Mouse (Mus musculus): ENCODE results near the gene Ccdc69. TPM values are rescaled to one million over a fixed set of nuclear protein-coding genes. Genes with fewer than 3 reads are reported as not detected.
A peak's percentile ranks its signal among the peaks of the same experiment; 100 is the strongest.

Gene Ccdc69
- polyA plus RNA-seq, 1 experiment from 2014 or later: 0.32 TPM

DNA sequence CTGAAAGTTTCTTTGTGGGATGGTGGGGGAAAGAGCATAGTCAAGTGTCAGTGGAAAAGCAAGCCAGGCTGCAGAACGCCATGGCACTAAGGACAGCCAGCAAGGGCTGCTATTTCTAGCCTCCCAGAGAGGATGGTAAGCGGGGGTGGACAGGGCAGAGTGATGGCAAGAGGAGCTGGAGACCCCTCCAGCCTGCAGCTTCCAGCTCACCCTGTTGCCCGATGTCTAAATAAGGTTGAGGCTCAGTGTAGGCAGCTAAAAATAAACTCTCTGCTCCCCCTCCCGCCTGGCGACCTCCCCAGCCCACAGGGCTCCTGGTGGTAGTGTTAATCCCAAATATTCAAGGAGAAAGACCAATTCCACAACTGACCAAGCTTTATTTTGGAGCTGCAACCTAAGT, 7.5 kb upstream of the Ccdc69 start:
- H3K4me1 ChIP-seq (ENCODE audit: control insufficient read depth, insufficient read depth, low read length): no peaks in the 10 kb centered on the region
- H3K27me3 ChIP-seq (ENCODE audit: control insufficient read depth, insufficient read depth, low read length): no peaks in the 10 kb centered on the region
- ATAC-seq (ENCODE audit: insufficient read depth, low FRiP score, low TSS enrichment) (no peak), DNase-seq (ENCODE audit: low spot score) (no peak)
- no peak overlapping the region for H3K4me2 ChIP-seq (ENCODE audit: low read depth)
- H3K27ac ChIP-seq (ENCODE audit: low read depth, low read length): no peak overlapping the region
- H3K36me3 ChIP-seq (ENCODE audit: control insufficient read depth, insufficient read depth, low read length): no peaks in the 10 kb centered on the region
- H3K9me3 ChIP-seq (ENCODE audit: control insufficient read depth, low read length): no peaks in the 10 kb centered on the region
- H3K9ac ChIP-seq (ENCODE audit: low read length): no peak overlapping the region
- H3K4me3 ChIP-seq (ENCODE audit: low read depth, low read length): no peak overlapping the region
- WGBS: 76% methylated on average over 5 of the region's 5 CpGs

GRCm38 (mm10) chr11:55084629-55085028, 6.7 kb upstream of the Ccdc69 start:
- H3K4me3 ChIP-seq (ENCODE audit: low read depth, low read length): no peak overlapping the region
- ATAC-seq (ENCODE audit: insufficient read depth, low FRiP score, low TSS enrichment) (no peak), DNase-seq (ENCODE audit: low spot score) (no peak)
- no peaks in the 10 kb centered on the region for H3K27me3 ChIP-seq (ENCODE audit: control insufficient read depth, insufficient read depth, low read length)
- H3K27ac ChIP-seq (ENCODE audit: low read depth, low read length): no peak overlapping the region
- H3K36me3 ChIP-seq (ENCODE audit: control insufficient read depth, insufficient read depth, low read length): no peaks in the 10 kb centered on the region
- 75% methylated on average over 4 of the region's 4 CpGs for WGBS
- no peak overlapping the region for H3K9ac ChIP-seq (ENCODE audit: low read length)
- no peaks in the 10 kb centered on the region for H3K9me3 ChIP-seq (ENCODE audit: control insufficient read depth, low read length)
- H3K4me2 ChIP-seq (ENCODE audit: low read depth): no peak overlapping the region
- H3K4me1 ChIP-seq (ENCODE audit: control insufficient read depth, insufficient read depth, low read length): no peaks in the 10 kb centered on the region

DNA sequence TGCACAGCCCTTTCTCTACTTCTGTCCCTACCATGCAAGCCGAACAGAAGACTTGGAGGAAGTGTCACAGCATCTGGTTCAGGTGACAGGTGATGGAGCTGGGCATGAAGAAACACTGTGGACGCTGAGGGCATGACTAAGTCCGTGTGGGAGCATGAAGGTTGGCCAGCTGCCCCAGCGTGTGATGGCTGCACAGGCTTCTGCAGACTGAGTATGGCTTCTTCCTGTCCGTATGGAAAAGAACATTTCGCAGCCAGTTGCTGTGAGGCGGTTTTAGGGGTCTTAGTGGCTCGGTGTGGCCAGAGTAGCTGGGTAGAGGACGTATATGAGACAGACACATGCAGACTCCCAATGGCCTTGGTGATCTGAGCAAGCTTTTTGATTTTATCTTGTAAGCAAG, 3.3 kb upstream of the Ccdc69 start:
- H3K36me3 ChIP-seq (ENCODE audit: control insufficient read depth, insufficient read depth, low read length): no peaks in the 10 kb centered on the region
- no peak for ATAC-seq (ENCODE audit: insufficient read depth, low FRiP score, low TSS enrichment)
- no peak overlapping the region for H3K4me2 ChIP-seq (ENCODE audit: low read depth)
- 0 out of 2 replicates have a peak, but pooled peaks cover 4% of the 10 kb centered on the region for H3K27me3 ChIP-seq (ENCODE audit: control insufficient read depth, insufficient read depth, low read length)
- no peak overlapping the region for H3K27ac ChIP-seq (ENCODE audit: low read depth, low read length)
- H3K4me3 ChIP-seq (ENCODE audit: low read depth, low read length): no peak overlapping the region
- WGBS: 93% methylated on average over 9 of the region's 9 CpGs
- no peak overlapping the region for H3K9ac ChIP-seq (ENCODE audit: low read length)
- H3K4me1 ChIP-seq (ENCODE audit: control insufficient read depth, insufficient read depth, low read length): peaks cover 11% of the 10 kb centered on the region
- H3K9me3 ChIP-seq (ENCODE audit: control insufficient read depth, low read length): no peaks in the 10 kb centered on the region
- no peak for DNase-seq (ENCODE audit: low spot score)

DNA sequence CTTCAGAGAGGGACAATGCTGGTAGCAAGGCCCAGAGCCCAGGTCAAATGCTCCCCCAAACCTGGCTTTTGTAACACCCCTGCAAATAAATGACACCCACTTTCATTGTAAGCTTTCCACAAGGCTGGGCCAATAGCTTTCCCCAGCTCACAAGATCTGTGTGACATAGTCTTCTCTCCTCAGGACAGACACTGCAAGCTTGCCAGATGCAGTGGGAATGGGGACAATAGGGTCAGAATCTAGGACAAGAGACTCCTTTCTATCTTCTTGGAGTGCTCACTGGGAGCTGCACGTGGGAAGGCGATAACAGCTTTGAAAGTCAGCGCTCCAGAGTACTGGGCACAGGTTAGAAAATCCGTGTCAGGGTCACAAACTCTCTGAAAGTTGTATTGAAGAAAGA, 1.2 kb upstream of the Ccdc69 start:
- Histone ChIP-seq H3K27ac (ENCODE audit: low read depth, low read length) (no peak overlapping the region), H3K4me3 (ENCODE audit: low read depth, low read length) (no peak overlapping the region), H3K27me3 (ENCODE audit: control insufficient read depth, insufficient read depth, low read length) (0 out of 2 replicates have a peak, but pooled peaks cover 4% of the 10 kb centered on the region), H3K36me3 (ENCODE audit: control insufficient read depth, insufficient read depth, low read length) (no peaks in the 10 kb centered on the region), H3K9me3 (ENCODE audit: control insufficient read depth, low read length) (no peaks in the 10 kb centered on the region), H3K4me2 (ENCODE audit: low read depth) (no peak overlapping the region), H3K4me1 (ENCODE audit: control insufficient read depth, insufficient read depth, low read length) (peaks cover 11% of the 10 kb centered on the region), H3K9ac (ENCODE audit: low read length) (no peak overlapping the region)
- 72% methylated on average over 4 of the region's 4 CpGs for WGBS
- DNase-seq (ENCODE audit: low spot score) (no peak), ATAC-seq (ENCODE audit: insufficient read depth, low FRiP score, low TSS enrichment) (no peak)

DNA sequence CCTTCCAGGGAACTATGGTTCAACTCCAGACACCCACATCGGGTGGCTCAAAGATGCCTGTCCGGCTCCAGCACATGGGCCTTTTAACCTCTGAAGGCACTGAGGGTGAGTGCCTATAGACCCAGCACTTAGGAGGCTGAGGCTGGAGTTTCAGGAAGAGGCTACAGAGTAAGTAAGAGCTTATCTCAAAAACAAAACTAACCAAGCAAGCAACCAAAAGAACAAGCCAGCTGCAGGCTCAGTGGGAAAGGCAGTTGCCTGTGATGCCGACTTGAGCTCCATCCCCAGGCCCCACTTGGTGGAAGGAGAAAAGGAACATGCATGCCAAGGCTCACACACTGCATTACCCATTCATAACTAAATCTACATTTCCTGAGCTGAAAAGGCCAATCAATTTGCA, 571 bp upstream of the Ccdc69 start:
- Histone ChIP-seq H3K27ac (ENCODE audit: low read depth, low read length) (no peak overlapping the region), H3K9ac (ENCODE audit: low read length) (no peak overlapping the region), H3K4me2 (ENCODE audit: low read depth) (0 out of 2 replicates have a peak overlapping the region, but pooled peaks have one; percentile 94), H3K36me3 (ENCODE audit: control insufficient read depth, insufficient read depth, low read length) (no peaks in the 10 kb centered on the region), H3K9me3 (ENCODE audit: control insufficient read depth, low read length) (no peaks in the 10 kb centered on the region), H3K27me3 (ENCODE audit: control insufficient read depth, insufficient read depth, low read length) (0 out of 2 replicates have a peak, but pooled peaks cover 4% of the 10 kb centered on the region), H3K4me3 (ENCODE audit: low read depth, low read length) (no peak overlapping the region), H3K4me1 (ENCODE audit: control insufficient read depth, insufficient read depth, low read length) (peaks cover 11% of the 10 kb centered on the region)
- no peak for DNase-seq (ENCODE audit: low spot score)
- no peak for ATAC-seq (ENCODE audit: insufficient read depth, low FRiP score, low TSS enrichment)
- 66% methylated on average over 3 of the region's 3 CpGs for WGBS

DNA sequence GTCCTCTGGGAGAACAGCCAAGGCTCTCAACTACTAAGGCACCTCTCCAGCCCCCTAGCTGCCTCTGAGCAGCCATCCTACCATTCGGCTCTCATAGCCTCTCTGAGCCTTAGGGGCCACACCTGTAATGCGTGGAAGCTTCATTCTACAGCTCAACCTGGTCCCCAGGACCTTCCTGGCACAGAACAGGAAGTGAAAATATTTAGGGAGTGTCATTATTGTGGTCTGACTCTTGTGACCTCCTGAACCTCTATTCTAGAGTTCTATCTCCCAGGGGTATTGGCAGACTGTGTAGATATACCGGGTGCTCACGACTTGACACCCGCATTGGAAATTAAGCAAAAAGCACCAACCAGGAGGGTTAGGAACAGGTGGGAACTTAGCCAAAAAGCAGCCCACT, 1.7 kb downstream of the Ccdc69 start:
- WGBS: 86% methylated on average over 5 of the region's 5 CpGs

DNA sequence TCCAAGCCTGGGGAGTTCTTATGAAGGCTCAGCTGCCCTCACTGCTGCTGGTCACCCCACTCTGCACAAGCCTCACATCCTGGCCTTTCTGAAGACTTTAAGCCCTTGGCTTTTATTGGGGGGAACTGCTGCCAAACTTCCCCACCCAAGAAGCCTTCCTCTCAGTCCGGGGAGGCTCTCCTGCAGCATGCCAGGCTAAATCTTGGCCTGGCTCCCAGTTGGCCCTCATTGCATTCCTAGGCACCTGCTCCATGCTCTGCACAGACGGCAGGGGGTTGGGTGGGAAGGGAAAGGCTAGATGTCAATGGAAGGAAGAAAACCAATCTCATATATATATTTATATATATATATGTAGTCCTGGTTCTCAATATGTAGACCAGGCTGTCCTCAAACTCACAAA, 2.3 kb downstream of the Ccdc69 start:
- DNase-seq (ENCODE audit: low spot score) (no peak), ATAC-seq (ENCODE audit: insufficient read depth, low FRiP score, low TSS enrichment) (no peak)
- WGBS: 85% methylated on average over 2 of the region's 2 CpGs
- Histone ChIP-seq H3K4me1 (ENCODE audit: control insufficient read depth, insufficient read depth, low read length) (peaks cover 11% of the 10 kb centered on the region), H3K9ac (ENCODE audit: low read length) (no peak overlapping the region), H3K27me3 (ENCODE audit: control insufficient read depth, insufficient read depth, low read length) (0 out of 2 replicates have a peak, but pooled peaks cover 4% of the 10 kb centered on the region), H3K36me3 (ENCODE audit: control insufficient read depth, insufficient read depth, low read length) (no peaks in the 10 kb centered on the region), H3K4me2 (ENCODE audit: low read depth) (no peak overlapping the region), H3K9me3 (ENCODE audit: control insufficient read depth, low read length) (no peaks in the 10 kb centered on the region), H3K27ac (ENCODE audit: low read depth, low read length) (no peak overlapping the region), H3K4me3 (ENCODE audit: low read depth, low read length) (no peak overlapping the region)

More for the DNA sequence above, 1.7 kb downstream of the Ccdc69 start:
- no peak overlapping the region for H3K9ac ChIP-seq (ENCODE audit: low read length)
- H3K27me3 ChIP-seq (ENCODE audit: control insufficient read depth, insufficient read depth, low read length): 0 out of 2 replicates have a peak, but pooled peaks cover 4% of the 10 kb centered on the region
- H3K4me3 ChIP-seq (ENCODE audit: low read depth, low read length): no peak overlapping the region
- DNase-seq (ENCODE audit: low spot score) (no peak), ATAC-seq (ENCODE audit: insufficient read depth, low FRiP score, low TSS enrichment) (no peak)
- H3K9me3 ChIP-seq (ENCODE audit: control insufficient read depth, low read length): no peaks in the 10 kb centered on the region
- peaks cover 11% of the 10 kb centered on the region for H3K4me1 ChIP-seq (ENCODE audit: control insufficient read depth, insufficient read depth, low read length)
- no peak overlapping the region for H3K27ac ChIP-seq (ENCODE audit: low read depth, low read length)
- H3K36me3 ChIP-seq (ENCODE audit: control insufficient read depth, insufficient read depth, low read length): no peaks in the 10 kb centered on the region
- no peak overlapping the region for H3K4me2 ChIP-seq (ENCODE audit: low read depth)

- H3K27ac ChIP-seq (ENCODE audit: low read depth, low read length): no peak overlapping the region
- H3K36me3 ChIP-seq (ENCODE audit: control insufficient read depth, insufficient read depth, low read length): no peaks in the 10 kb centered on the region
- DNase-seq (ENCODE audit: low spot score) (no peak), ATAC-seq (ENCODE audit: insufficient read depth, low FRiP score, low TSS enrichment) (no peak)
- no peak overlapping the region for H3K9ac ChIP-seq (ENCODE audit: low read length)
- H3K4me2 ChIP-seq (ENCODE audit: low read depth): no peak overlapping the region
- peaks cover 9% of the 10 kb centered on the region for H3K4me1 ChIP-seq (ENCODE audit: control insufficient read depth, insufficient read depth, low read length)
- H3K9me3 ChIP-seq (ENCODE audit: control insufficient read depth, low read length): no peaks in the 10 kb centered on the region
- 81% methylated on average over 10 of the region's 10 CpGs for WGBS
- 0 out of 2 replicates have a peak, but pooled peaks cover under 1% of the 10 kb centered on the region for H3K27me3 ChIP-seq (ENCODE audit: control insufficient read depth, insufficient read depth, low read length)
- H3K4me3 ChIP-seq (ENCODE audit: low read depth, low read length): no peak overlapping the region
Observed at GRCm38 (mm10) chr11:55073191-55073590, 4.7 kb downstream of the Ccdc69 start.

DNA sequence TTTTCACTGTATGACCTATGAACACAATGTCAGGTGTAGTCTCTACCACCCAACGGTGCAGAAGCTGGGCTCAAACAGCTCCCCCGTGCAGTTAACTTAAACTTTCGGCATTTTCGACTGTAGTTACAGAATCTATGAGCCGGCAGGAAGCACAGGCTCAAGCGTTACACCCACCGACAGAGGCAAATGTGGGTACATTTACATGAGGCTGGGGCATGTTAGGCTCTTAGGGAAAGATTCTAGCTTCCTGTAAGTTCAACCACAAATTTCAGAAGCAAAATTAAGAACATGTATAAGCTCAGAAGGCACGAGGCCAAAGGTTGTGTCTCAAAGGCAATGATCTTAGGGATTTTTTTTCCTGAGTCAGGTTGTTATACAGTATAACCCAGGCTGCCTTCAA, 5.5 kb downstream of the Ccdc69 start:
- DNase-seq (ENCODE audit: low spot score) (no peak), ATAC-seq (ENCODE audit: insufficient read depth, low FRiP score, low TSS enrichment) (no peak)
- peaks cover 4% of the 10 kb centered on the region for H3K4me1 ChIP-seq (ENCODE audit: control insufficient read depth, insufficient read depth, low read length)
- H3K4me2 ChIP-seq (ENCODE audit: low read depth): no peak overlapping the region
- no peaks in the 10 kb centered on the region for H3K36me3 ChIP-seq (ENCODE audit: control insufficient read depth, insufficient read depth, low read length)
- no peak overlapping the region for H3K27ac ChIP-seq (ENCODE audit: low read depth, low read length)
- H3K4me3 ChIP-seq (ENCODE audit: low read depth, low read length): no peak overlapping the region
- H3K9me3 ChIP-seq (ENCODE audit: control insufficient read depth, low read length): no peaks in the 10 kb centered on the region
- no peaks in the 10 kb centered on the region for H3K27me3 ChIP-seq (ENCODE audit: control insufficient read depth, insufficient read depth, low read length)
- H3K9ac ChIP-seq (ENCODE audit: low read length): no peak overlapping the region
- WGBS: 88% methylated on average over 8 of the region's 8 CpGs
